Comparison of ENCODE assay signal across 11 mouse cellular contexts in the genomic region with DNA sequence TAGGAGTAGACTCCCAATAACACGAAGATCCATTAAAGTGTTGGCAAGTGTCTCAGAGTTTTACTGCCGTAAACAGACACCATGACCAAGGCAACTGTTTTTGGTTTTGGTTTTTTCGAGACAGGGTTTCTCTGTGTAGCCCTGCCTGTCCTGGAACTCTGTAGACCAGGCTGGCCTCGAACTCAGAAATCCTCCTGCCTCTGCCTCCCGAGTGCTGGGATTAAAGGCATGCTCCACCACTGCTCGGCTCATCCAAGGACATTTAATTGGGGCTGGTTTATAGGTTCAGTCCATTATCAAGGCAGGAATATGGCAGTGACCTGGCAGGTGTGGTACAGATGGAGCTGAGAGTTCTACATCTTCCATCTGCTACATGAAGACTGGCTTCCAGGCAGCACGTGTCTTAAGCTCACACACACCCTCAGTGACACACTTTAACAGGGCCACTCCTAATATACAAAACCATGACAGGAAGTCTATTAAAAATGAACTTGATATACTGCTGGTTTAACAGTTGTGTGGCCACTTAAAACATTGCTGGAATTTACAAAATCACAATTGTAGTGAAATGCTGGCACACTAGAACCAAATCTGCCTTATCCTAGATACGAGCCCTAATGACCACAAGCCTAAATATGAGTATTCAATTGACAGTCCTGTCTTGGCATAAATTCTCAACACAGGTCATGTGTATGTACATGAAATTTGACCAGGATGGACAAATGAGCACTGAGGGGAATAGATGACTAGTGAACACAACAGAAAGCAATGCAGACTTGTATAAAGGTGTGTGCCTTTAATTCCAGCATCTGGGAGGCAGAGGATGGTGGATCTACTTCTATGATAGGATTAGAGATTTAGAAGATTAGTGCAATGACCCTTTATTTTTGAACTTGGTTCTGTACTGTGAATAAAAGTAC. TPM values are rescaled to one million over a fixed set of nuclear protein-coding genes. Genes with fewer than 3 reads are reported as not detected.
DNase-seq lines count a peak whose midpoint lies in the region; ATAC-seq and TF ChIP-seq lines count a peak whose summit lies in the region.
"Had no signal": no experiment of that assay in that cellular context is flagged by ENCODE, and none has a peak within 500 bp of the region (broad histone marks: within the 10 kb centered on the region; RNA-seq: fewer than 3 reads in every experiment).

No protein-coding gene starts in this region.

- H3K36me3 ChIP-seq in liver, embryonic 11.5 days (ENCODE audit: control insufficient read depth, insufficient read depth, low read length): peaks cover 38% of the 10 kb centered on the region
- H3K36me3 ChIP-seq in MEL (ENCODE audit: control insufficient read depth in 1 of 2, insufficient read depth in 2 of 2, low read length in 2 of 2): peaks cover 8 to 33% of the 10 kb centered on the region in 2 experiments
- peaks cover 28% of the 10 kb centered on the region for H3K36me3 ChIP-seq in intestine, embryonic 15.5 days
- peaks cover 58% of the 10 kb centered on the region for H3K36me3 ChIP-seq in liver, embryonic 16.5 days (ENCODE audit: control insufficient read depth, insufficient read depth)

- peak in 1 of 2 experiments; percentile 48; a peak in 2 of 4 replicates for TF ChIP-seq POLR2A in MEL (IDR thresholded peaks at IDR 0.05; ENCODE audit: control insufficient read depth in 1 of 2, insufficient read depth in 1 of 2, low read depth in 1 of 2, low read length in 2 of 2, poor library complexity in 1 of 2)

- no peak for TF ChIP-seq RAD21 in MEL (IDR thresholded peaks at IDR 0.05; ENCODE audit: low read depth, low read length)

- H3K4me3 ChIP-seq in liver, embryonic 11.5 days (ENCODE audit: low read depth, low read length): no peak overlapping the region
- H3K4me3 ChIP-seq in MEL (ENCODE audit: control insufficient read depth in 1 of 2, insufficient read depth in 1 of 2, low read depth in 2 of 2, low read length in 2 of 2): no peak overlapping the region
- H3K4me3 ChIP-seq in intestine, embryonic 15.5 days (replicated peaks): no peak overlapping the region
- no peak overlapping the region for H3K4me3 ChIP-seq in liver, embryonic 16.5 days (ENCODE audit: low read depth, low read length)
- H3K4me3 ChIP-seq: heart, embryonic 10.5 days; stomach, embryonic 15.5 days had no signal

- H3K9me3 ChIP-seq in liver, embryonic 11.5 days (ENCODE audit: control insufficient read depth, low read length): no peaks in the 10 kb centered on the region
- H3K9me3 ChIP-seq in MEL (replicated peaks; ENCODE audit: insufficient read depth, low read length): no peaks in the 10 kb centered on the region
- no peaks in the 10 kb centered on the region for H3K9me3 ChIP-seq in intestine, embryonic 15.5 days
- no peaks in the 10 kb centered on the region for H3K9me3 ChIP-seq in liver, embryonic 16.5 days (replicated peaks; ENCODE audit: control insufficient read depth, low read length)
- H3K9me3 ChIP-seq: heart, embryonic 10.5 days; stomach, embryonic 15.5 days had no signal

- H3K4me1 ChIP-seq in liver, embryonic 11.5 days (replicated peaks; ENCODE audit: control insufficient read depth, insufficient read depth, low read length): no peaks in the 10 kb centered on the region
- H3K4me1 ChIP-seq in MEL (ENCODE audit: control insufficient read depth in 1 of 2, insufficient read depth in 2 of 2, low read length in 2 of 2): no peaks in the 10 kb centered on the region
- H3K4me1 ChIP-seq in intestine, embryonic 15.5 days (replicated peaks): no peaks in the 10 kb centered on the region
- H3K4me1 ChIP-seq in liver, embryonic 16.5 days (ENCODE audit: control insufficient read depth, low read depth, low read length): no peaks in the 10 kb centered on the region; the same call in 1 of the 2 replicates
- H3K4me1 ChIP-seq: heart, embryonic 10.5 days; stomach, embryonic 15.5 days had no signal

- 80% methylated on average over 8 of the region's 8 CpGs for WGBS in liver, embryonic 11.5 days
- WGBS in intestine, embryonic 15.5 days: 75% methylated on average over 8 of the region's 8 CpGs
- WGBS in liver, embryonic 16.5 days (ENCODE audit: insufficient replicate concordance): 78% methylated on average over 8 of the region's 8 CpGs

- ATAC-seq in liver, embryonic 11.5 days (replicated peaks; ENCODE audit: low FRiP score): peak; percentile 27
- ATAC-seq in intestine, embryonic 15.5 days: peak; percentile 23
- peak; percentile 27; the same call in 1 of the 2 replicates for ATAC-seq in liver, embryonic 16.5 days (ENCODE audit: low read depth)

- H3K79me2 ChIP-seq in MEL (ENCODE audit: control insufficient read depth, insufficient read depth, low read length, poor library complexity): peaks cover 5% of the 10 kb centered on the region; the same call in 1 of the 2 replicates

- TF ChIP-seq CTCF in MEL (IDR thresholded peaks at IDR 0.05 in 2 of 3, conservative IDR thresholded peaks at IDR 0.05 in 1 of 3; ENCODE audit: control insufficient read depth in 1 of 3, insufficient read depth in 1 of 3, low read depth in 2 of 3, low read length in 3 of 3, poor library complexity in 1 of 3, severe bottlenecking in 1 of 3): no peak

- DNase-seq in liver, embryonic 11.5 days (ENCODE audit: low spot score): no peak
- no peak for DNase-seq in liver
- DNase-seq in MEL (ENCODE audit: low read depth, low spot score): peak; percentile 50
- DNase-seq in thymus, postnatal 14 days: no peak
- no peak for DNase-seq in cerebellum, postnatal 36 days
- DNase-seq: adrenal gland, postnatal 14 days; lung, postnatal 36 days had no signal

- H3K9ac ChIP-seq in liver, embryonic 11.5 days (ENCODE audit: low read depth, low read length): no peak overlapping the region
- no peak overlapping the region for H3K9ac ChIP-seq in MEL (ENCODE audit: control insufficient read depth, low read depth, low read length, poor library complexity, severe bottlenecking)
- H3K9ac ChIP-seq in intestine, embryonic 15.5 days: no peak overlapping the region
- no peak overlapping the region for H3K9ac ChIP-seq in liver, embryonic 16.5 days (ENCODE audit: low read depth, low read length)
- H3K9ac ChIP-seq: stomach, embryonic 15.5 days had no signal

- no peaks in the 10 kb centered on the region for H3K27me3 ChIP-seq in liver, embryonic 11.5 days (replicated peaks; ENCODE audit: control insufficient read depth, insufficient read depth, low read length)
- H3K27me3 ChIP-seq in MEL (ENCODE audit: control insufficient read depth in 1 of 2, insufficient read depth in 2 of 2, low read length in 2 of 2): no peaks in the 10 kb centered on the region
- no peaks in the 10 kb centered on the region for H3K27me3 ChIP-seq in intestine, embryonic 15.5 days (replicated peaks)
- no peaks in the 10 kb centered on the region for H3K27me3 ChIP-seq in liver, embryonic 16.5 days (ENCODE audit: control insufficient read depth, insufficient read depth, low read depth, low read length)
- H3K27me3 ChIP-seq: stomach, embryonic 15.5 days had no signal

- H3K4me2 ChIP-seq in liver, embryonic 11.5 days: no peak overlapping the region
- H3K4me2 ChIP-seq in intestine, embryonic 15.5 days (replicated peaks): no peak overlapping the region
- no peak overlapping the region for H3K4me2 ChIP-seq in liver, embryonic 16.5 days (ENCODE audit: low read depth, low read length)
- H3K4me2 ChIP-seq: stomach, embryonic 15.5 days had no signal

- H3K27ac ChIP-seq in liver, embryonic 11.5 days (ENCODE audit: low read depth, low read length): no peak overlapping the region
- H3K27ac ChIP-seq in MEL (ENCODE audit: control insufficient read depth, low read depth, low read length): no peak overlapping the region
- no peak overlapping the region for H3K27ac ChIP-seq in intestine, embryonic 15.5 days
- H3K27ac ChIP-seq in liver, embryonic 16.5 days (ENCODE audit: low read length): no peak overlapping the region
- H3K27ac ChIP-seq: heart, embryonic 10.5 days; stomach, embryonic 15.5 days had no signal

- TF ChIP-seq EP300 in MEL (IDR thresholded peaks at IDR 0.05; ENCODE audit: low read depth in 1 of 2, low read length in 2 of 2): no peak

TF ChIP-seq in MEL, 35 proteins besides CTCF, POLR2A, EP300 and RAD21 (continues in another document):
- TF ChIP-seq TBP (IDR thresholded peaks at IDR 0.05; ENCODE audit: low read depth, low read length): no peak
- no peak for TF ChIP-seq MAZ (IDR thresholded peaks at IDR 0.05; ENCODE audit: low read depth, low read length)
- TF ChIP-seq MYC (IDR thresholded peaks at IDR 0.05; ENCODE audit: low read depth, low read length): no peak
- no peak for TF ChIP-seq GABPA (IDR thresholded peaks at IDR 0.05; ENCODE audit: low read depth, low read length)
- TF ChIP-seq HCFC1 (IDR thresholded peaks at IDR 0.05; ENCODE audit: low read depth, low read length): no peak
- TF ChIP-seq TAL1 (IDR thresholded peaks at IDR 0.05; ENCODE audit: low read length): no peak
- no peak for TF ChIP-seq KAT2A (conservative IDR thresholded peaks at IDR 0.05; ENCODE audit: low read depth, low read length)
- TF ChIP-seq NRF1 (IDR thresholded peaks at IDR 0.05; ENCODE audit: insufficient read depth, low read depth, low read length, poor library complexity, severe bottlenecking): no peak
- TF ChIP-seq ZNF384 (IDR thresholded peaks at IDR 0.05; ENCODE audit: low read depth, low read length): no peak

RNA-seq across cellular contexts. Expression of gene Sfpq, which starts 17.0 kb away (rescaled TPM):
- 89.4 and 93.4 TPM in 2 replicates for polyA plus RNA-seq in liver, embryonic 11.5 days (2014; fragmentation: Nextera tagmentation; extraction: Ambion mirVana)
- total RNA-seq in MEL (2012; rRNA removed): 255 and 259 TPM in 2 replicates
- 100 to 1,000 TPM; 100 to 366 TPM for polyA plus RNA-seq in MEL (2012; ENCODE audit: insufficient read depth in 1 of 2, insufficient read length in 2 of 2, low read depth in 1 of 2, low replicate concordance in 2 of 2, missing spikeins in 1 of 2)
- 71.9 and 75.6 TPM in 2 replicates for polyA plus RNA-seq in intestine, embryonic 15.5 days (2015; fragmentation: Nextera tagmentation; extraction: Ambion mirVana)
- 20.3 and 21.6 TPM in 2 replicates for polyA plus RNA-seq in liver, embryonic 16.5 days (2015; fragmentation: Nextera tagmentation; extraction: Ambion mirVana)

RNA-seq across cellular contexts. Expression of gene Zmym1, which starts 22.8 kb away (rescaled TPM):
- polyA plus RNA-seq in liver, embryonic 11.5 days (2014; fragmentation: Nextera tagmentation; extraction: Ambion mirVana): 22.5 and 23.8 TPM in 2 replicates
- 17.3 and 17.6 TPM in 2 replicates for total RNA-seq in MEL (2012; rRNA removed)
- 10 to 100 TPM in 1 of 2 experiments, not detected in 1; 13.2 TPM for polyA plus RNA-seq in MEL (2012; ENCODE audit: insufficient read depth in 1 of 2, insufficient read length in 2 of 2, low read depth in 1 of 2, low replicate concordance in 2 of 2, missing spikeins in 1 of 2)
- 13.8 and 14.9 TPM in 2 replicates for polyA plus RNA-seq in intestine, embryonic 15.5 days (2015; fragmentation: Nextera tagmentation; extraction: Ambion mirVana)
- polyA plus RNA-seq in liver, embryonic 16.5 days (2015; fragmentation: Nextera tagmentation; extraction: Ambion mirVana): 8.1 and 8.4 TPM in 2 replicates

RNA-seq across cellular contexts. Expression of gene Zmym6, which starts 39.0 kb away (rescaled TPM):
- polyA plus RNA-seq in liver, embryonic 11.5 days (2014; fragmentation: Nextera tagmentation; extraction: Ambion mirVana): 10.0 and 12.5 TPM in 2 replicates
- not detected in 2 replicates for total RNA-seq in MEL (2012; rRNA removed)
- polyA plus RNA-seq in MEL (2012; ENCODE audit: insufficient read depth in 1 of 2, insufficient read length in 2 of 2, low read depth in 1 of 2, low replicate concordance in 2 of 2, missing spikeins in 1 of 2): not detected
- polyA plus RNA-seq in intestine, embryonic 15.5 days (2015; fragmentation: Nextera tagmentation; extraction: Ambion mirVana): 15.1 and 18.2 TPM in 2 replicates
- polyA plus RNA-seq in liver, embryonic 16.5 days (2015; fragmentation: Nextera tagmentation; extraction: Ambion mirVana): 3.3 and 3.7 TPM in 2 replicates
